7 mouse cellular contexts compared by ENCODE assay signal in genomic region chr12:44268728-44269302, GRCm38 (mm10). TPM values are rescaled to one million over a fixed set of nuclear protein-coding genes. Genes with fewer than 3 reads are reported as not detected.
A peak's percentile ranks its signal among the peaks of the same experiment; 100 is the strongest.
DNase-seq lines count a peak whose midpoint lies in the region; ATAC-seq lines count a peak whose summit lies in the region.

No protein-coding gene starts in this region.

- H3K4me3 ChIP-seq in embryonic facial prominence, embryonic 10.5 days, result peak overlapping the region; percentile 83
- H3K4me3 ChIP-seq in limb, embryonic 11.5 days (ENCODE audit: low read depth, low read length), result peak overlapping the region; percentile 79
- H3K4me3 ChIP-seq in midbrain, embryonic 14.5 days (replicated peaks; ENCODE audit: low read depth, low read length), result peak overlapping the region; percentile 80

- no peaks in the 10 kb centered on the region for H3K27me3 ChIP-seq in embryonic facial prominence, embryonic 10.5 days (replicated peaks; ENCODE audit: low read depth, poor library complexity, severe bottlenecking)
- no peaks in the 10 kb centered on the region for H3K27me3 ChIP-seq in limb, embryonic 11.5 days (ENCODE audit: control insufficient read depth, insufficient read depth, low read length)
- no peaks in the 10 kb centered on the region for H3K27me3 ChIP-seq in midbrain, embryonic 14.5 days (ENCODE audit: control insufficient read depth, insufficient read depth, low read length)

- peak; percentile 100 for ATAC-seq in limb, embryonic 11.5 days (ENCODE audit: insufficient number of reproducible peaks, low FRiP score, low TSS enrichment, low read depth)
- ATAC-seq in midbrain, embryonic 14.5 days (ENCODE audit: low FRiP score, low TSS enrichment), result peak; percentile 100

- H3K27ac ChIP-seq in embryonic facial prominence, embryonic 10.5 days (replicated peaks), result peak overlapping the region; percentile 96
- H3K27ac ChIP-seq in limb, embryonic 11.5 days (replicated peaks; ENCODE audit: low read depth, low read length), result peak overlapping the region; percentile 89
- H3K27ac ChIP-seq in midbrain, embryonic 14.5 days (replicated peaks; ENCODE audit: low read depth, low read length), result peak overlapping the region; percentile 98

- WGBS in embryonic facial prominence, embryonic 10.5 days, result under 1% methylated on average over 38 of the region's 38 CpGs
- WGBS in limb, embryonic 11.5 days, result 0% methylated on average over 35 of the region's 38 CpGs
- WGBS in midbrain, embryonic 14.5 days, result under 1% methylated on average over 37 of the region's 38 CpGs

- no peaks in the 10 kb centered on the region for H3K9me3 ChIP-seq in embryonic facial prominence, embryonic 10.5 days
- no peaks in the 10 kb centered on the region for H3K9me3 ChIP-seq in limb, embryonic 11.5 days (ENCODE audit: control insufficient read depth, low read length)
- H3K9me3 ChIP-seq in midbrain, embryonic 14.5 days (ENCODE audit: control insufficient read depth, low read length), result no peaks in the 10 kb centered on the region

- H3K9ac ChIP-seq in limb, embryonic 11.5 days (ENCODE audit: low read length), result peak overlapping the region; percentile 69
- H3K9ac ChIP-seq in midbrain, embryonic 14.5 days (replicated peaks; ENCODE audit: low read length), result peak overlapping the region; percentile 91

- H3K4me1 ChIP-seq in embryonic facial prominence, embryonic 10.5 days, result peaks cover 10% of the 10 kb centered on the region
- no peaks in the 10 kb centered on the region for H3K4me1 ChIP-seq in limb, embryonic 11.5 days (ENCODE audit: control insufficient read depth, insufficient read depth, low read length)
- peaks cover 8% of the 10 kb centered on the region; the same call in 1 of the 2 replicates for H3K4me1 ChIP-seq in midbrain, embryonic 14.5 days (ENCODE audit: control insufficient read depth, insufficient read depth, low read length)

- no peaks in the 10 kb centered on the region for H3K36me3 ChIP-seq in embryonic facial prominence, embryonic 10.5 days (replicated peaks)
- H3K36me3 ChIP-seq in limb, embryonic 11.5 days (ENCODE audit: control insufficient read depth, insufficient read depth, low read length), result no peaks in the 10 kb centered on the region
- no peaks in the 10 kb centered on the region for H3K36me3 ChIP-seq in midbrain, embryonic 14.5 days (ENCODE audit: control insufficient read depth, insufficient read depth, low read length)

- peak; percentile 100 for DNase-seq in adrenal gland, postnatal 10 days
- DNase-seq in embryonic facial prominence, embryonic 10.5 days (ENCODE audit: low spot score), result peak; percentile 99
- peak; percentile 100 for DNase-seq in heart, adult 11 months
- peak; percentile 100 for DNase-seq in kidney, adult 18-20 months
- DNase-seq in limb, embryonic 11.5 days (ENCODE audit: low spot score), result peak; percentile 100
- peak; percentile 99 for DNase-seq in midbrain, embryonic 14.5 days
- DNase-seq in spleen, adult 18-20 months, result peak; percentile 99 to 100

- H3K4me2 ChIP-seq in limb, embryonic 11.5 days (ENCODE audit: low read depth, severe bottlenecking), result peak overlapping the region; percentile 54
- peak overlapping the region; percentile 75 for H3K4me2 ChIP-seq in midbrain, embryonic 14.5 days (ENCODE audit: low read length)

RNA-seq across cellular contexts. Expression of gene Pnpla8, which starts 47.6 kb away (rescaled TPM):
- 100 to 1,000 TPM; 131 to 144 TPM for total RNA-seq in adrenal gland, postnatal 10 days (2021)
- 46.4 and 47.0 TPM in 2 replicates for polyA plus RNA-seq in embryonic facial prominence, embryonic 10.5 days (2016; fragmentation: Nextera tagmentation; extraction: Ambion mirVana)
- 51.4 and 55.0 TPM in 2 replicates for polyA plus RNA-seq in limb, embryonic 11.5 days (2014; fragmentation: Nextera tagmentation; extraction: Ambion mirVana)
- polyA plus RNA-seq in midbrain, embryonic 14.5 days (2014; fragmentation: Nextera tagmentation; extraction: Ambion mirVana), result 146 and 168 TPM in 2 replicates

RNA-seq across cellular contexts. Expression of gene Dnajb9, which starts 58.7 kb away (rescaled TPM):
- total RNA-seq in adrenal gland, postnatal 10 days (2021), result 10 to 100 TPM; 27.0 to 41.1 TPM
- 16.0 and 16.8 TPM in 2 replicates for polyA plus RNA-seq in embryonic facial prominence, embryonic 10.5 days (2016; fragmentation: Nextera tagmentation; extraction: Ambion mirVana)
- 19.6 and 20.3 TPM in 2 replicates for polyA plus RNA-seq in limb, embryonic 11.5 days (2014; fragmentation: Nextera tagmentation; extraction: Ambion mirVana)
- 35.0 and 41.3 TPM in 2 replicates for polyA plus RNA-seq in midbrain, embryonic 14.5 days (2014; fragmentation: Nextera tagmentation; extraction: Ambion mirVana)

RNA-seq across cellular contexts. Expression of gene Nrcam, which starts 59.9 kb away (rescaled TPM):
- 10 to 100 TPM in 1 of 2 experiments, 1 to 10 TPM in 1; 5.8 to 12.0 TPM for total RNA-seq in adrenal gland, postnatal 10 days (2021)
- 14.5 and 15.2 TPM in 2 replicates for polyA plus RNA-seq in embryonic facial prominence, embryonic 10.5 days (2016; fragmentation: Nextera tagmentation; extraction: Ambion mirVana)
- polyA plus RNA-seq in limb, embryonic 11.5 days (2014; fragmentation: Nextera tagmentation; extraction: Ambion mirVana), result 1.6 and 1.9 TPM in 2 replicates
- polyA plus RNA-seq in midbrain, embryonic 14.5 days (2014; fragmentation: Nextera tagmentation; extraction: Ambion mirVana), result 137 and 198 TPM in 2 replicates

Comparison
In these comparisons a context has a peak if more than half of its experiments do, and no peak if none do; other contexts are left out.
1. Peak in every context shown above with its lines: DNase-seq, ATAC-seq, H3K4me3 ChIP-seq and H3K27ac ChIP-seq.